Mouse (Mus musculus): ENCODE results near the gene Nmnat3. TPM values are rescaled to one million over a fixed set of nuclear protein-coding genes. Genes with fewer than 3 reads are reported as not detected.

The Nmnat3 gene
- polyA plus RNA-seq, 1 experiment from 2014 or later = 24.5 TPM

DNA sequence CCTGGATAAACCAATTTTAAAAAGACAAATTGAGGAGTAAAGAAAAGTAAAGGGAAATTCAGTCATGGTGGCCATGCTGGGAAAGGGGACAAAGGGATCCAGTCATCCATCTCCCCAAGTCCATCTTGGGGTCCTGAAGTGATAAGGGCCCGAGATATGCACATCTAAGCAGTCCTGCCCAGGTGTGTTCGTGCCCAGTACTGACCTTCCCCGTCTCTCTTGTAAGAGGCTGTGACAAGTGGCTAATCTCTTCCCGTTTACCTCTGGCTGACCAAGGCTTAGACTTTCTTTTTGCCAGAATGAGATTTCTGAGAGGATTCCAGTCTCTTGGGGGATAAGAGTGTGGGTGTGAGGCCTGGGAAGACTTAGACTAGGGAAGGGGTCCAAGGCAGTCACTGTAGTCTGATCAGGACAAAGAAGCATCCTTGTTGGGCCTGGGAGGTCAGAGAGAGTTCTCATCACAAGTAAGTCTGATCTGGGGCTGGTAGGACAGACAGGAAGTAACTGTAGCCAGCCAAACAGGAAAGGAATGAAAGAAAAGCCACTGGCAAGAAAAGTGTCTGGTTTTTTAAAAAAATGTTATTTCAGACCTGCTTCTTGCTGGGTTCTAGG, 140.8 kb downstream of the Nmnat3 start:
- Histone ChIP-seq H3K27ac (ENCODE audit: low read length) (no peak overlapping the region), H3K9ac (ENCODE audit: low read depth, low read length) (no peak overlapping the region), H3K4me1 (ENCODE audit: control insufficient read depth, low read depth, low read length) (peaks cover 16% of the 10 kb centered on the region), H3K27me3 (ENCODE audit: control insufficient read depth, insufficient read depth, low read depth, low read length) (peaks cover 26% of the 10 kb centered on the region), H3K36me3 (ENCODE audit: control insufficient read depth, insufficient read depth) (no peaks in the 10 kb centered on the region), H3K4me3 (ENCODE audit: low read depth, low read length) (no peak overlapping the region), H3K4me2 (ENCODE audit: low read depth, low read length) (no peak overlapping the region), H3K9me3 (replicated peaks; ENCODE audit: control insufficient read depth, low read length) (no peaks in the 10 kb centered on the region)
- WGBS (ENCODE audit: insufficient replicate concordance) = 44% methylated on average over 4 of the region's 4 CpGs
- ATAC-seq (ENCODE audit: low read depth) = no peak

DNA sequence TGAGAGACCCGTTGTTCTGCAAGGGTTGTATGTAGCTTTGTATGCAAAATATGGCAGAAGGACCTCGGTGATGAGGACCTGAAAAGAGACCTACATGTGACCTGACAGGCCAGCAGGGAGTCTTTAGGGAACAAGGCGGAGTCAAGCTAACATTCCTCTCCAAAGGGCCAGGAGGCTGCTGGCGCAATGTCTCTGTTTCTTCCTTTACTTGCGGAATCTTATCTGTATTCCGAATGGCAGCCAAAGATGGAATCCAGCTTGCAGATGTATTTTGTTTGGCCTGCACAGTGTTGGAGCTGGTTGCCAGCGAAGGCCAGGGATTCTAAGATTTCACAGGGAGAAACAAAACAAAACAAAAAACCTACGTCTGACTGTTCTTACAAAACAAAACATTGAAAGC, 141.5 kb downstream of the Nmnat3 start:
- H3K27me3 ChIP-seq (ENCODE audit: control insufficient read depth, insufficient read depth, low read depth, low read length) = peaks cover 25% of the 10 kb centered on the region
- WGBS (ENCODE audit: insufficient replicate concordance) = 64% methylated on average over 8 of the region's 8 CpGs
- H3K9ac ChIP-seq (ENCODE audit: low read depth, low read length) = no peak overlapping the region
- ATAC-seq (ENCODE audit: low read depth) = no peak
- no peaks in the 10 kb centered on the region for H3K36me3 ChIP-seq (ENCODE audit: control insufficient read depth, insufficient read depth)
- no peaks in the 10 kb centered on the region for H3K9me3 ChIP-seq (replicated peaks; ENCODE audit: control insufficient read depth, low read length)
- no peak overlapping the region for H3K4me2 ChIP-seq (ENCODE audit: low read depth, low read length)
- H3K4me1 ChIP-seq (ENCODE audit: control insufficient read depth, low read depth, low read length) = peaks cover 16% of the 10 kb centered on the region
- H3K27ac ChIP-seq (ENCODE audit: low read length) = no peak overlapping the region
- H3K4me3 ChIP-seq (ENCODE audit: low read depth, low read length) = no peak overlapping the region

DNA sequence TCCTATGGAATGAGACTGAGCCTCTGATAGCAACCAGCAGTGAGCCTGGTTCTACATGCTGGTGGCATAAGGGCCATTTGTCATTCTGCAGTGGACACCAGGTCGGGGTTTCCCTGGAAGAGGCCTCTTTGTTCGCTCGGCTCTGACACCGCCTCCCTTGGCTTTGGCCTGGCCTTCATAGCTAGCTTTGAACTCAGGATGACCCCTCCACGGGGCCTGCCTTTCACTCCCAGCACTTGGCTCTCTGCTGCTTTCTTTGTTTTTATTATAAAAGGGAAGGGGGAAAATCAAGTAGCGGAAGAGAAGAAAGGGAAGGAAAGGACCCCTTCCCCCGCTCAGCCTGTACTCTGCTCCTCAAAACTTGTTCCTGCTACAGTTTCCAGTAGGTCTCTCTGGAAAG, 142.6 kb downstream of the Nmnat3 start:
- Histone ChIP-seq H3K4me3 (ENCODE audit: low read depth, low read length) (no peak overlapping the region), H3K27me3 (ENCODE audit: control insufficient read depth, insufficient read depth, low read depth, low read length) (peaks cover 15% of the 10 kb centered on the region), H3K36me3 (ENCODE audit: control insufficient read depth, insufficient read depth) (no peaks in the 10 kb centered on the region), H3K4me2 (ENCODE audit: low read depth, low read length) (no peak overlapping the region), H3K9me3 (replicated peaks; ENCODE audit: control insufficient read depth, low read length) (no peaks in the 10 kb centered on the region), H3K4me1 (ENCODE audit: control insufficient read depth, low read depth, low read length) (peaks cover 20% of the 10 kb centered on the region), H3K9ac (ENCODE audit: low read depth, low read length) (no peak overlapping the region), H3K27ac (ENCODE audit: low read length) (no peak overlapping the region)
- WGBS (ENCODE audit: insufficient replicate concordance) = 46% methylated on average over 7 of the region's 7 CpGs
- ATAC-seq (ENCODE audit: low read depth) = no peak

DNA sequence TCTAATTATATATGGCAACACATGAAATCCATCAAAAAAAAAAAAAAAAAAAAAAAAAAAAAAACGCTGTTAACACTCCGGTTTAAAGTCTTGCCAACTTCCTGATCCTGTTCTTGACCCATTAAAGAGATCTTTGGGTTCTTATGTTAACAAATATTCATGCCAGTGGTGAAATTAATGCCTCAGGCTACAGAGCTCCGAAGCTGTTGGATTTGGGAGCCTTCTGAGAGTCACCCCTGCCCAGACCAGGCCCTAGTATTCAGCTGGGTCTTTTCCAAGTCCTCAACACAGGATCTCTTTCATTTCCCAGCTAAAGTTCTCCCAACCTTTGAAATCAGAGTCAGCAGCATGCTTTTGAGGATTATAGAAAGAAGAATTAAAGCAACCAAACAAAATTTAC, 143.3 kb downstream of the Nmnat3 start:
- no peak for ATAC-seq (ENCODE audit: low read depth)
- no peaks in the 10 kb centered on the region for H3K9me3 ChIP-seq (replicated peaks; ENCODE audit: control insufficient read depth, low read length)
- H3K4me3 ChIP-seq (ENCODE audit: low read depth, low read length) = no peak overlapping the region
- peaks cover 20% of the 10 kb centered on the region for H3K4me1 ChIP-seq (ENCODE audit: control insufficient read depth, low read depth, low read length)
- no peak overlapping the region for H3K9ac ChIP-seq (ENCODE audit: low read depth, low read length)
- peaks cover 8% of the 10 kb centered on the region for H3K27me3 ChIP-seq (ENCODE audit: control insufficient read depth, insufficient read depth, low read depth, low read length)
- 50% methylated on average over 3 of the region's 3 CpGs for WGBS (ENCODE audit: insufficient replicate concordance)
- H3K4me2 ChIP-seq (ENCODE audit: low read depth, low read length) = no peak overlapping the region
- H3K36me3 ChIP-seq (ENCODE audit: control insufficient read depth, insufficient read depth) = no peaks in the 10 kb centered on the region
- no peak overlapping the region for H3K27ac ChIP-seq (ENCODE audit: low read length)

DNA sequence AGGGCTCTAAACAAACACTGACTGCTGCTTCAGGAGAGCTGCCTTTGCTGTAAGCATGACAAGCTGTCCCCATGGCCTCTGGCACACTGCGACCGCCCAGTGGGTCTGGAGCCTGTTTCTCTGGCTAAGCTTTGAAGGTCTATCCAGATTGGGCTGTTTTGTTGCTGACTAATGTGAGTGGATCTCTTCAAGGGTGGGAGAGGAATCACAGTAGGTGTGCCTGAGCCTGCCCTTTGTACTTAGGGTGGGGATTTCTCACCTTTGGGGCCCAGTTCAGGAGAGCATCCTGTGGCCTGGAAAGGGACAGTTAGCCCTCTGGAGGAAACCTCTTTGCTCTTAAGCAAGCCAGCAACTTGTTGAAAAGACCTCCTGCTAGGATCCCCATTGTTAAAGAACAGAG, 145.8 kb downstream of the Nmnat3 start:
- H3K36me3 ChIP-seq (ENCODE audit: control insufficient read depth, insufficient read depth) = no peaks in the 10 kb centered on the region
- H3K4me3 ChIP-seq (ENCODE audit: low read depth, low read length) = no peak overlapping the region
- H3K9ac ChIP-seq (ENCODE audit: low read depth, low read length) = no peak overlapping the region
- H3K4me2 ChIP-seq (ENCODE audit: low read depth, low read length) = no peak overlapping the region
- no peak overlapping the region for H3K27ac ChIP-seq (ENCODE audit: low read length)
- H3K9me3 ChIP-seq (replicated peaks; ENCODE audit: control insufficient read depth, low read length) = no peaks in the 10 kb centered on the region
- ATAC-seq (ENCODE audit: low read depth) = 0 out of 2 replicates have a peak, but pooled peaks have one; percentile 33
- H3K4me1 ChIP-seq (ENCODE audit: control insufficient read depth, low read depth, low read length) = peaks cover 11% of the 10 kb centered on the region
- H3K27me3 ChIP-seq (ENCODE audit: control insufficient read depth, insufficient read depth, low read depth, low read length) = no peaks in the 10 kb centered on the region
- WGBS (ENCODE audit: insufficient replicate concordance) = 65% methylated on average over 2 of the region's 2 CpGs

DNA sequence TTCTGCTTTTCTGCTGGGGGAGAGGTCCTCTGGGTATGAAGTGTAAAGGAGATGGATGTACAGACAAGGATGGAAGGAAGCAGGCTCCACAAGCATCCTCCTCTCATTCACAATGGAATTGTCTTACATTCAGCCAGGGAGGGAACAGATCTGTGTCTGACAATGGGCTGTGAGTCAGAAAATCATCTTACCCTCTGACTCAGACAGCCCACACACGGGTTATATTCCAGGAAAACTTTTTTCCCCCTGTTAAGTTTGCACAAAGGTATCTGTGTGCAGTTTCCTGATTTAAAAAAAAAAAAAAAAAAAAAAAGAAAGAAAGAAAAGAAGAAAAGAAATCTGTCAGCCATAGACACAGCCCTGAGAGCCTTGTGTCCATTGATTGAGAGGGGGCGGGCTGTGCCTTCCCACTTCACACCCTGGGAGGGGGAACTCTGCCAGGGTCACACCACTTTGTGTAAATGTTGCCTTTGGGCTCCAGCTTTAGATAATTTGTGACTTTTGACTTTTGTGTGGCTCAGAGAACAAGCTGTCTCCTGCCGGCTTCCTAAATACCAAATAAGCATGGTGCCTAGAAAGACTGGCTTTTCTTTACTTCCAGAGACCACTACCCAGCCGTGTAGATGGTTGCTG, 146.8 kb downstream of the Nmnat3 start:
- ATAC-seq (ENCODE audit: low read depth) = peak; percentile 59
- H3K9ac ChIP-seq (ENCODE audit: low read depth, low read length) = no peak overlapping the region
- WGBS (ENCODE audit: insufficient replicate concordance) = 36% methylated on average over 4 of the region's 4 CpGs

DNA sequence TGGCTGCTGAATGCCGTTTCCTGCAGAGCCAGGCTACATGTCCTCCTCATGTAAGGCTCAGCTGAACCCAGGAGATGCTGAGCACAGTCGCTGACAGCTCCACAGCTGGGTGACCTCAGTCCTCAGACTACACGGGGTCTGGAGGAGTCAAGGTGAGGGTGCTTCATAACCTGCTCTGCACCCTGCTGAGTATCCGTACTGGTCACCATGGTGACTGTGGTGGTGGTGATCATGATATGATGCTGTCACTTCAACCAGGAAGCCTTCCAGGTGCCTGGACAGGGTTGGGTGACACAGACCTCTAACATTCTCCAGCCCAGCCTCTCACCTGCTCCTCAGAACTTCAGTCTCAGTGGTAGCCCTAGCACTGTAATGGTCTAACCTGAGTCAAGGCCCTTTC, 150.6 kb downstream of the Nmnat3 start:
- 66% methylated on average over 4 of the region's 4 CpGs for WGBS (ENCODE audit: insufficient replicate concordance)
- Histone ChIP-seq H3K36me3 (ENCODE audit: control insufficient read depth, insufficient read depth) (no peaks in the 10 kb centered on the region), H3K27me3 (ENCODE audit: control insufficient read depth, insufficient read depth, low read depth, low read length) (no peaks in the 10 kb centered on the region), H3K4me1 (ENCODE audit: control insufficient read depth, low read depth, low read length) (peaks cover 4% of the 10 kb centered on the region), H3K9ac (ENCODE audit: low read depth, low read length) (no peak overlapping the region), H3K9me3 (replicated peaks; ENCODE audit: control insufficient read depth, low read length) (no peaks in the 10 kb centered on the region), H3K27ac (ENCODE audit: low read length) (no peak overlapping the region), H3K4me2 (ENCODE audit: low read depth, low read length) (no peak overlapping the region), H3K4me3 (ENCODE audit: low read depth, low read length) (no peak overlapping the region)
- ATAC-seq (ENCODE audit: low read depth) = no peak

More for the DNA sequence above, 146.8 kb downstream of the Nmnat3 start:
- H3K4me3 ChIP-seq (ENCODE audit: low read depth, low read length) = no peak overlapping the region
- H3K4me2 ChIP-seq (ENCODE audit: low read depth, low read length) = no peak overlapping the region
- H3K9me3 ChIP-seq (replicated peaks; ENCODE audit: control insufficient read depth, low read length) = no peaks in the 10 kb centered on the region
- no peaks in the 10 kb centered on the region for H3K36me3 ChIP-seq (ENCODE audit: control insufficient read depth, insufficient read depth)
- peak overlapping the region; percentile 53 for H3K27ac ChIP-seq (ENCODE audit: low read length)
- H3K27me3 ChIP-seq (ENCODE audit: control insufficient read depth, insufficient read depth, low read depth, low read length) = no peaks in the 10 kb centered on the region
- peaks cover 9% of the 10 kb centered on the region for H3K4me1 ChIP-seq (ENCODE audit: control insufficient read depth, low read depth, low read length)

DNA sequence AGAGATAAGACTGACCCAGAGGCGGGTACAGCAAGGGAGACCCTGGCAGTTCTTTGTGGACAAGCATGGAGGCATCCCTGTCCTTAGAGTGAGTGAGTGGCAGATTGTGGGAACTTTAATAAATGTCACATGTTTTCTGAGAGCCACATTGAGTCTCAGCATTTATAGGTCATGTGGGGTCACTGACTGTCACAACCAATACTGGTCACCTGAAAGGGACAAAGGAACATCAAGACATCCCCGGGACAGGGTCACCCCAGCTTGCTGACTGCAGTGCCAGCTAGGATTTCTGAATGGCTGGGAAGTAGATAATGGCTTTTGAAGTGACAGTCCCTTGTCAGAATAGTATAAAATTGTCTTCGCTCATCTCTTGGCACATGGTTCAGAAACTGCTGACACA, 151.9 kb downstream of the Nmnat3 start:
- no peak overlapping the region for H3K4me3 ChIP-seq (ENCODE audit: low read depth, low read length)
- no peaks in the 10 kb centered on the region for H3K9me3 ChIP-seq (replicated peaks; ENCODE audit: control insufficient read depth, low read length)
- no peak overlapping the region for H3K4me2 ChIP-seq (ENCODE audit: low read depth, low read length)
- WGBS (ENCODE audit: insufficient replicate concordance) = 57% methylated on average over 3 of the region's 3 CpGs
- no peaks in the 10 kb centered on the region; the same call in 1 of the 2 replicates for H3K36me3 ChIP-seq (ENCODE audit: control insufficient read depth, insufficient read depth)
- no peak overlapping the region for H3K9ac ChIP-seq (ENCODE audit: low read depth, low read length)
- H3K27me3 ChIP-seq (ENCODE audit: control insufficient read depth, insufficient read depth, low read depth, low read length) = no peaks in the 10 kb centered on the region
- ATAC-seq (ENCODE audit: low read depth) = no peak
- peaks cover 4% of the 10 kb centered on the region for H3K4me1 ChIP-seq (ENCODE audit: control insufficient read depth, low read depth, low read length)
- no peak overlapping the region for H3K27ac ChIP-seq (ENCODE audit: low read length)

DNA sequence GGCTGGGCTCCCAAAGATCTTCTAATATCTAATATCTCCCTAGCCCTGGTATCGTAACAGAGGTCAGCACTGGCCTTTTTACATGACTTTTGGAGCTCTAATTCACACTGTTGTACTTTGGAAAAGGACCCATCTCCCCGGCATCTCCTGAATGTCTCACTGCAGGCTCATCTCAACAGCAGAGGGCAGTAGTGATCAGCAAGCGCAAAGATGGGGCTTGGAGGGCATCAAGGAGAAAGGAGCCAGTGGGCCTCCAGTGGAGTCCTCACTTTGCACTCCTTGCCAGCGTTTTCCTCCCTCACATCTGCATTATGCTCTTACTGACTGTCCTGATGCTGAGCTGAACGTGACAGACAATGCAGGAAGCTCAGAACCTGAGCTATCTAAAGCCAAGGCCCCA, 155.4 kb downstream of the Nmnat3 start:
- whole genome bisulfite sequencing (ENCODE audit: insufficient replicate concordance) = 24% methylated on average over 5 of the region's 5 CpGs
- H3K36me3 ChIP-seq (ENCODE audit: control insufficient read depth, insufficient read depth) = no peaks in the 10 kb centered on the region; the same call in 1 of the 2 replicates
- no peak overlapping the region for H3K27ac ChIP-seq (ENCODE audit: low read length)
- no peaks in the 10 kb centered on the region for H3K27me3 ChIP-seq (ENCODE audit: control insufficient read depth, insufficient read depth, low read depth, low read length)
- H3K9me3 ChIP-seq (replicated peaks; ENCODE audit: control insufficient read depth, low read length) = no peaks in the 10 kb centered on the region
- no peak overlapping the region for H3K4me3 ChIP-seq (ENCODE audit: low read depth, low read length)
- no peaks in the 10 kb centered on the region; the same call in none of the 2 replicates for H3K4me1 ChIP-seq (ENCODE audit: control insufficient read depth, low read depth, low read length)
- no peak overlapping the region for H3K4me2 ChIP-seq (ENCODE audit: low read depth, low read length)
- no peak for ATAC-seq (ENCODE audit: low read depth)
- H3K9ac ChIP-seq (ENCODE audit: low read depth, low read length) = no peak overlapping the region

Measured in liver, embryonic 16.5 days (tissue).